Mouse (Mus musculus) forebrain, postnatal 0 days (tissue): ENCODE data around the gene Nfam1. TPM values are rescaled to one million over a fixed set of nuclear protein-coding genes. Genes with fewer than 3 reads are reported as not detected.

Source experiments
- ATAC-seq: fragments of 200-750 bp; cut with Nextera tagmentation; 2 replicates; pipeline ENCODE4 v1.8.0; 2017; ENCODE audit warnings: mild to moderate bottlenecking, moderate library complexity
- DNase-seq: peaks from one replicate; pipeline ENCODE4 v3.0.0-alpha.2; 2015
- H3K27ac ChIP-seq: fragments of 300-500 bp; sonication (generic); 2 replicates; pipeline ENCODE4 v1.5.1; 2014; ENCODE audit warnings: low read depth, mild to moderate bottlenecking, antibody characterized with exemption, low read length, moderate library complexity, mixed read lengths
- H3K27me3 ChIP-seq: fragments of 300-500 bp; sonication (generic); 2 replicates; pipeline ENCODE4 v1.6.1; 2014; ENCODE audit warnings: mild to moderate bottlenecking, low read length, mixed read lengths; ENCODE audit not compliant: insufficient read depth
- H3K36me3 ChIP-seq: fragments of 300-500 bp; sonication (generic); 2 replicates; pipeline ENCODE4 v1.6.1; 2014; ENCODE audit warnings: mild to moderate bottlenecking, moderate library complexity; ENCODE audit not compliant: insufficient read depth
- H3K4me1 ChIP-seq: fragments of 300-500 bp; sonication (generic); 2 replicates; pipeline ENCODE4 v1.6.1; 2014; ENCODE audit warnings: antibody characterized with exemption; ENCODE audit not compliant: insufficient read depth
- H3K4me2 ChIP-seq: fragments of 300-500 bp; sonication (generic); 2 replicates; pipeline ENCODE4 v1.6.1; 2014; ENCODE audit warnings: low read depth, mild to moderate bottlenecking, moderate library complexity
- H3K4me3 ChIP-seq: fragments of 300-500 bp; sonication (generic); 2 replicates; pipeline ENCODE4 v1.5.1; 2014; ENCODE audit warnings: low read depth, low read length, mixed read lengths
- H3K9ac ChIP-seq: fragments of 300-500 bp; sonication (generic); 2 replicates; pipeline ENCODE4 v1.6.1; 2014; ENCODE audit warnings: mild to moderate bottlenecking
- H3K9me3 ChIP-seq: fragments of 300-500 bp; sonication (generic); 2 replicates; pipeline ENCODE4 v1.6.1; 2016; ENCODE audit warnings: low read length
- CTCF ChIP-seq: sonication (generic); IDR thresholded peaks from 2 replicates; pipeline ENCODE4 v1.5.1; 2016; ENCODE audit warnings: antibody characterized with exemption, control low read depth, low read depth
- WGBS: fragments of 180-500 bp; shearing (Covaris S2); extraction: QIAGEN DNeasy Blood & Tissue Kit; methylation state at CpG from one replicate; pipeline ENCODE4 v1.1.7; 2014; 5-methylcytosine and 5-hydroxymethylcytosine counted together
- polyA plus RNA-seq: library from polyadenylated mRNA; unstranded; fragments of >200 nt; fragmentation: Nextera tagmentation; extraction: Ambion mirVana; gene quantifications from 2 replicates; pipeline ENCODE4 v1.2.1, GENCODE M21; 2015
- total RNA-seq: library from RNA; depleted of rRNA; stranded (reverse); fragments of >200 nt; gene quantifications from 2 replicates; pipeline ENCODE4 v1.2.3, GENCODE M21; 2014

Nfam1 gene
- total and polyA plus RNA-seq, 2 experiments from 2014 or later: 1.8 to 2.9 TPM

DNA sequence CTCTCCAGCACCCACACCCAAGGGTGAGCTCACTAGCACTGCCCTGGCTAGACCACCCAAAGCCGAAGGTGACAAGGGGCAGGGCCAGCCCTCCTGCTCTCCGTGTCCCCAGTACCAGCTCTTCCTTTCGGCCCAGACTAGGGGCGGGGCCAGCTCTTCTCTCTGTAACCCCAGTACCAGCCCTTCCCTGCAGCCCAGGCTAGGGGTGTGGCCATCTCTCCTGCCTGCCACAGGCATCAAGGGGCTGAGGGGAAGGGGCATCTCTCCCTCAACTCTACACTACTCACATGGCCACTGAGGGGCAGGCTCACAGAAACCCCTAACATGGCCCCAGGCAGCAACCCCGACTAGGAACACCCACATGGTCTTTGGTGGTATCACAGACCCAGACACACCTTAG is 28.6 kb upstream of the Nfam1 start:
- Histone ChIP-seq H3K27ac (no peak overlapping the region), H3K4me3 (no peak overlapping the region), H3K9ac (no peak overlapping the region), H3K36me3 (no peaks in the 10 kb centered on the region), H3K27me3 (no peaks in the 10 kb centered on the region), H3K4me2 (no peak overlapping the region), H3K9me3 (no peaks in the 10 kb centered on the region), H3K4me1 (peaks cover 9% of the 10 kb centered on the region; the same call in 1 of the 2 replicates)
- no peak for ATAC-seq
- 28% methylated on average over 5 of the region's 5 CpGs for WGBS
- DNase-seq: no peak
- no peak for TF ChIP-seq CTCF

DNA sequence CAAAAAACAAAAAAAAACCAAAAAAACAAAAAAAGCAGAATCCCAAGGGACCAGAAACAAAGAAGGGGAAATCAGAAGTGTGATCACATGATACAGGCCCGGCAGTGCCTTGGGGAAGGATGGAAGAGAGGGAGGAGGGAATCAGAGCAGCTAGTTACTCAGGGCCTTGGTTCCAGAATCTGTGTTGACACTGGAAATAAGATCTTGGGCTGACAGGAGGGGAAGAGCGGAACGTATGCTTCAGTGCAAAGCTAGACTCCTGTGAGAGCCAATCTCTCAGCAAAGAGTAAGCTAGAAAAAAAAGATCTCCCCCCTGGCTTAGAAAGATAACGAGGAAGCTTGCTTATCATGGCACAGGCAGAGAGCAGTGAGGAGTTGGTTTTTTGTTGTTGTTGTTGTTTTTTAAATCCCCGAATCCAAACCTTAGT is 26.1 kb upstream of the Nfam1 start:
- 24% methylated on average over 5 of the region's 5 CpGs for WGBS
- no peak for TF ChIP-seq CTCF
- H3K4me1 ChIP-seq: peaks cover 12% of the 10 kb centered on the region; the same call in 1 of the 2 replicates
- 0 out of 2 replicates have a peak overlapping the region, but pooled peaks have one; percentile 35 for H3K27ac ChIP-seq
- H3K9ac ChIP-seq: no peak overlapping the region
- no peaks in the 10 kb centered on the region for H3K36me3 ChIP-seq
- H3K27me3 ChIP-seq: no peaks in the 10 kb centered on the region
- no peaks in the 10 kb centered on the region for H3K9me3 ChIP-seq
- H3K4me2 ChIP-seq: no peak overlapping the region
- ATAC-seq (no peak), DNase-seq (peak; percentile 54)
- no peak overlapping the region for H3K4me3 ChIP-seq

- ATAC-seq: no peak
- no peak for DNase-seq
- H3K27me3 ChIP-seq: no peaks in the 10 kb centered on the region
- H3K4me1 ChIP-seq: peaks cover 12% of the 10 kb centered on the region; the same call in 1 of the 2 replicates
- 81% methylated on average over 8 of the region's 8 CpGs for WGBS
- peak; percentile 63 for TF ChIP-seq CTCF
- no peak overlapping the region for H3K9ac ChIP-seq
- no peak overlapping the region for H3K4me2 ChIP-seq
- H3K27ac ChIP-seq: peak overlapping the region; percentile 96
- no peaks in the 10 kb centered on the region for H3K9me3 ChIP-seq
- H3K4me3 ChIP-seq: no peak overlapping the region
- H3K36me3 ChIP-seq: no peaks in the 10 kb centered on the region
Observed at GRCm38 (mm10) chr15:83057533-83057932, 24.4 kb upstream of the Nfam1 start.

- Histone ChIP-seq H3K9me3 (no peaks in the 10 kb centered on the region), H3K36me3 (no peaks in the 10 kb centered on the region), H3K4me1 (peaks cover 12% of the 10 kb centered on the region; the same call in 1 of the 2 replicates), H3K4me3 (peak overlapping the region; percentile 40), H3K27ac (peak overlapping the region; percentile 96), H3K4me2 (peak overlapping the region; percentile 68), H3K27me3 (no peaks in the 10 kb centered on the region), H3K9ac (peak overlapping the region; percentile 64)
- DNase-seq: peak; percentile 80
- ATAC-seq: peak; percentile 85
- no peak for TF ChIP-seq CTCF
- 6% methylated on average over 29 of the region's 29 CpGs for WGBS
Observed at GRCm38 (mm10) chr15:83056378-83057083, 23.4 kb upstream of the Nfam1 start.

- TF ChIP-seq CTCF: no peak
- H3K36me3 ChIP-seq: no peaks in the 10 kb centered on the region
- 0 out of 2 replicates have a peak, but pooled peaks cover 12% of the 10 kb centered on the region for H3K4me1 ChIP-seq
- no peak overlapping the region for H3K4me3 ChIP-seq
- WGBS: 38% methylated on average over 5 of the region's 5 CpGs
- H3K27ac ChIP-seq: peak overlapping the region; percentile 96
- 0 out of 2 replicates have a peak overlapping the region, but pooled peaks have one; percentile 4 for H3K9ac ChIP-seq
- no peaks in the 10 kb centered on the region for H3K27me3 ChIP-seq
- no peak for ATAC-seq
- DNase-seq: no peak
- H3K4me2 ChIP-seq: peak overlapping the region; percentile 68; the same call in 1 of the 2 replicates
- H3K9me3 ChIP-seq: no peaks in the 10 kb centered on the region
Observed at GRCm38 (mm10) chr15:83055569-83055968, 22.5 kb upstream of the Nfam1 start.

DNA sequence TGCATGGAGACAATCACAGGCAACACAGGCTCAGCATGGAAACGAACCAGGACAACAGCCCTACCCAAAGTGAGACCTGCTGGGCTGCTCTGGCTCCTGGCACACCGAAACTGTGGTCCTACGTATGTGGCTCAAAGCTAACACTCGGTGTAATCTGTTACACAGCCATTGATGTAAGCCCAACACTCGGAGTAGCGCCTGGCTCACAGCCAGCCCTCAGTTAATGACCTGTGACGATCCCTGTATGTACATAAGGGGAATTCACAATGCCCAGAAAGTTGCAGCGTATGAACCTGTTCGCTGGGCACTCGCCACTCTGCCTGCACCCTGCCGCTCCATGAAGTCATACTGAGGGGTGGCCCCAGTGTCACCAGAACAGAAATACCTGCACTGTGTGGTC is 20.2 kb upstream of the Nfam1 start:
- no peak for DNase-seq
- no peak overlapping the region for H3K4me3 ChIP-seq
- no peak for ATAC-seq
- 26% methylated on average over 11 of the region's 11 CpGs for WGBS
- no peaks in the 10 kb centered on the region for H3K36me3 ChIP-seq
- 0 out of 2 replicates have a peak, but pooled peaks cover 4% of the 10 kb centered on the region for H3K4me1 ChIP-seq
- H3K9me3 ChIP-seq: no peaks in the 10 kb centered on the region
- no peak overlapping the region for H3K9ac ChIP-seq
- no peaks in the 10 kb centered on the region for H3K27me3 ChIP-seq
- no peak overlapping the region for H3K4me2 ChIP-seq
- no peak for TF ChIP-seq CTCF
- H3K27ac ChIP-seq: no peak overlapping the region

DNA sequence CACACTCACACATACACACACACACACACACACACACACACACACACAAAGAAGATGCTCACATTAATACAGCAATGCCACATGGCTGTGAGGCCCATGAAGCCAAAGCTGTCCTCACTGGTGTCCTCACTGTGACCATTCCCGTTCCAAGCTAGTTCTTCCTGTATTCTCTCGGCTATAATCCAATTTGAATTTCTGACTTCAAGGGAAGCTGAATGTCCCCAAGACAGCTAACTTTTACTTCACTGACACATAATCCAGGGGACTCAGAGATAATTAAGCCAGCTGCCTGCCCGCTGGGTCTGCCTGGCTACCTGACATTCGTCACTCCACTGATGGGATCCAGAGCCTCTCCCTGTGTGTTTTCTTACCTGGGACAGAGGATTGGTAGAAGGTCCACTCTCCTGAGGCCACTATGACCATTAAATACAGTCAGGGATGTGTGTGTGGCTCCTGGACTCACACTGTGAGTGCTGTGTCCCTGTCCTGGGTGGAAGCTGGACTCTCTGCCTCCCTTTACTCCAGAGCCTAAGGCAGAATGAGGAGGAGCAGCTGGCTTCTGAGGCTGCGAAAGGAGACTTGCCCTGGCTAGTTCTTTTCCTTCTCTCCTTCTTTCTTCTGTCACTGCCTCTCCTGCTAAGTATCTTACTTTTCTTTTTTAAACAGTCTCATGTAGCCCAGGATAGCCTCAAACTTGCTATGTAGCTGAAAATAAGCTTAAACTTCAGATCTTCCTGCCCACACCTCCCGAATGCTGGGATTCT is 19.4 kb upstream of the Nfam1 start:
- Histone ChIP-seq H3K27ac (no peak overlapping the region), H3K4me2 (no peak overlapping the region), H3K4me3 (no peak overlapping the region), H3K36me3 (no peaks in the 10 kb centered on the region), H3K27me3 (no peaks in the 10 kb centered on the region), H3K4me1 (0 out of 2 replicates have a peak, but pooled peaks cover 4% of the 10 kb centered on the region), H3K9ac (no peak overlapping the region), H3K9me3 (no peaks in the 10 kb centered on the region)
- no peak for TF ChIP-seq CTCF
- ATAC-seq (no peak), DNase-seq (no peak)
- 74% methylated on average over 6 of the region's 6 CpGs for WGBS
